Mouse (Mus musculus) adrenal gland, postnatal 25 days (tissue): ENCODE measurements around the gene Gm21954. TPM values are rescaled to one million over a fixed set of nuclear protein-coding genes. Genes with fewer than 3 reads are reported as not detected.

Experiments used
- DNase-seq: peaks from one replicate; pipeline ENCODE4 v3.0.0; 2021; ENCODE audit warnings: mixed read lengths
- total RNA-seq: library from RNA; stranded (reverse); gene quantifications from 2 replicates; pipeline ENCODE4 v1.2.3, GENCODE M21; 2021

Gene Gm21954
- total RNA-seq, 1 experiment from 2014 or later: not detected

DNA sequence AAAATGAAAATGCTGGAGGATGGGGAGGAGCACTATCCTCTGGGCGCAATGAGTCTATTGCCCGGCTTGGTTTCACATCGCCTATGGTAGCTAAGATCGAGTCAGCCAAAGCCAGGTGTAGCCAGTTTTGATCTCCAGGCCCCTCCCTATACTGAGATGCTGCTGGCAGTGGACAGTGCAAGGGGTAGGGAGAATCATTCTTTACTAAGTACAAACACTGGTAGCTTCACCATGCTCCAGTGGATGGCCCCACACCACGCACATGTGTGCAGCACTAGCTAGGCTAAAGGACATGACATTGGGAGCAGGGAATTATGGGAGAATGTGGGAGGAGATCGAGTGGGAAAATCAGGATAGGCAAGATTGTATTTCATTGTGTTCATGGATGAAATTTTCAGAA is 53.2 kb downstream of the Gm21954 start:
- no peak for DNase-seq

DNA sequence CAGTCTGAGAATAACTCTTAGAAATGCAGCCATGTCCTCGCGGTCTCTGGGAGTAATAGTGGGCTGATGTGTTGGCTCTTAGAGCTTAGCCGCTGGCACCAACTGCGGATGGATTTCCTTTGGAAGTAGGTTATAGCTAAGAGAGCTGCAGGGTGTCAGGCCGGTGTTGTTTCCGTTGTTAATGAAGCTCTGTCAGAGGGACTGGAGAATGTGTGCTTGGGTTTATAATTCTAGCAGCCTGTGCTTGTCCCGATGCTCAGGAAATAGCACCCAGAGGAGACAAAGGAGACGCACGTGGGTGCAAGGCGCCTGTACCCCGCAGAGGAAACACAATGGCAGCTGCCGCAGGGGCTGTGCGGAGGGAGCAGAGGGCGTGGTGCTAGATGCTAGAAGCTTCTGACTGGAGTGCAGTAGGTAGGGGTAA is 56.5 kb downstream of the Gm21954 start:
- no peak for DNase-seq

Other genes with a start within 250 kb of the Gm21954 start
- 2.3 and 2.4 TPM in 2 replicates for gene Dclk1, start 229.8 kb downstream of the Gm21954 start, total RNA-seq